Mouse (Mus musculus) spleen, postnatal 36 days (tissue): ENCODE measurements around the gene 5830473C10Rik.
"Not testable (repeated sequence)": the region's sequence is repeated elsewhere in the genome, so short reads cannot be mapped to it uniquely, and the experiment has no call there.

Source experiments
- DNase-seq, 2 experiments: peaks; one replicate each; pipeline ENCODE4 v3.0.0; 2022; ENCODE audit warnings: low spot score in 2 of 2, mixed read lengths in 1 of 2

5830473C10Rik gene

DNA sequence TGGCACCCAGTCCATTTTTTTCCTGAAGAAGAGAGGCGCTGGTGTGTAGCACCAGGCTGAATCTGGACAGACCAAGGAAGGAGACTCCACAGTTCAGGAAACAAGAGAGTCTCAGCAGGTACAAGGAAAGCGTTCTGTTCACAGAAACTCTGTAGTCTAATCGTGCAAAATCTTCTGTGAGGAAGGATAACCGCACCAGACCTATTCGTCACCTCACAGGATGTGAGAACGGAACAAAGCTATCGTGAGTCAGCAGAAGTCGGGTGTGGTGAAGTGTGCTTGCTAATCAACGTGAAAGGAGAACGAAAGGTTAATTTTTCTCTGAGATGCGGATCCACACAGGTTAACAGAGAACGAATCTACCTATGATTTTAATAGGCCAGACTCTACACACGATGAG lies 34.0 kb downstream of the 5830473C10Rik start:
- DNase-seq = peak; percentile 17 to 18

DNA sequence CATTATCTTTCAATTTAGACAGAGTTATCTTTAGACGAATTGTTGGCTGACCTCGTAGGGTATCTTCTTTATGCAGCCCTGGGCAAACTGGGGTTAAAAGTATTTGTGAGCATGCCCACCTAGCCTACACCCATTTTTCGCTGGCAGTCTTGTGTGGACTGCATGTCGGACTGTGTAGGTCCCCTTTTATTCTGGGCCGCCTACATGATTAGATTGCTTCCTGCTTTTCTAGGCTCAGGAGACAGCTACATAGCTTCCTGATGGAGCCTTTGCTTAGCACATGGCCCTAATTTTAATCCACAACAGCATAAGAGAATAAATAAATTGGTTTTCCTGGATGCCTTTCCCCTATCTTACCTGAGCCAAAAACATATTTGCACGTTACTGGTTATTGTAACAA lies 35.2 kb downstream of the 5830473C10Rik start:
- DNase-seq = no peak

DNA sequence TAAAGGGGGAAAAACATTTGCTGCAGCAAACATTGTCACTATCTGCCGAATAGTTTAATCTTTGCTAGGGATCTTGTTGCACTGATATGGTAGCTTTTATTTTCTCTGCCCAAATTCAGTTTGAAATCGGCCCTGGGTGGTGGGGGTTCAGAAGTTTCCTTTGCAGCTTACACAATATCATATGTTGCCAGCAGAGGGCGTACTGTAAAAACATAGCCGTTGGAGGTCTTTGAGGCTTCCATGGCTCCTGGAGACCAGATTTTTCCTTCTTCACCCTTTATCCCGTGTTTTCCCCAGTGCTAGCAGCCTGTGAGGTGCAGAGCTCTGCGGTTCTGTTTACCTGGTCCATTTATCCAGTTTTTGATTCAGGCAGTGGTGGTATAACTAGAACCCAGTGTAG lies 40.6 kb downstream of the 5830473C10Rik start:
- DNase-seq = peak; percentile 7 to 35

- DNase-seq = no peak
These were observed 42.6 kb downstream of the 5830473C10Rik start for GRCm38 (mm10) chr5:90603407-90603923.

DNA sequence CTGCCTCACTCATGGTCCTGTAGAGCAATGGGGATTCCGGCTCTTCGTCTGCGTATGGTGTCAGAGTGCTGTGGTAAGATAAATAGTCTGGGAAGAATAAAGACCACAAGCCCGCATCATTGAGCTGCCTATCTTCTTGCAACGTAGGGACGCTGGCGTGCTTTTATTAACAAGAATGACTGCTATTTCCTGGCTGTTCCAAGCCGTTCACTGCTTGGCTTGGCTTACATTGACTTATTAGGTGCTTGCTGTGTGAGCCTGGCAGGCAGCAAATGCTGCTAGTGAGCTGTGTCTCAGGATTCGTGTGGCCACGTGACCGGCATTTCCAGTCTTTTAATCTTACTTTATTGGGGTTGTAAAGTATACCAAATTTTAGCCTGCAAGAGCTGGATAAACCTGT lies 48.0 kb downstream of the 5830473C10Rik start:
- no peak for DNase-seq

- peak; percentile 32 to 40 for DNase-seq
These were observed 50.5 kb downstream of the 5830473C10Rik start for GRCm38 (mm10) chr5:90611388-90611787.

GRCm38 (mm10) chr5:90611996-90612611 lies 51.2 kb downstream of the 5830473C10Rik start:
- DNase-seq = peak; percentile 35 to 57

- not testable (repeated sequence) for DNase-seq
These were observed 51.8 kb downstream of the 5830473C10Rik start for GRCm38 (mm10) chr5:90612751-90613150.

- DNase-seq = no peak
These were observed 57.0 kb downstream of the 5830473C10Rik start for GRCm38 (mm10) chr5:90617859-90618258.

- no peak for DNase-seq
These were observed 60.4 kb downstream of the 5830473C10Rik start for GRCm38 (mm10) chr5:90621316-90621715.

DNA sequence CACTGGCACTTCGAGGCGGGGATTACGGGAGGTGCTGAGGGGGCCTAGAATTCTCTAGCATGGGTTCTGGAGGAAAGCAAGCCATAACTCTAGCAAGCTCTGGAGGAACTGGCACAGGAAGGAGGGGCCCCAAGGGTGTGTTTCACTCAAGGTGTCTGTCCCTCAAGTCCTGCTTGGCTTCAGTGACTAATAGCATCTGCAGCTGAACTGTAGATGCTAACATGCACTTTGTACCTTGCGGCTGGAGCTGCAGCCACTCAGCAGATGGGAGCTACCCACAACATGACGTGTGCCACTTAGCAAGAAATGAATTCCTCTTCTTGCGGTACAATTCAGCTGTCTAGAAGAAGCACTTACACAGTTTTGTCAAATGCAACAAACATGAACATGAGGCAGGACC lies 60.8 kb downstream of the 5830473C10Rik start:
- no peak for DNase-seq

DNA sequence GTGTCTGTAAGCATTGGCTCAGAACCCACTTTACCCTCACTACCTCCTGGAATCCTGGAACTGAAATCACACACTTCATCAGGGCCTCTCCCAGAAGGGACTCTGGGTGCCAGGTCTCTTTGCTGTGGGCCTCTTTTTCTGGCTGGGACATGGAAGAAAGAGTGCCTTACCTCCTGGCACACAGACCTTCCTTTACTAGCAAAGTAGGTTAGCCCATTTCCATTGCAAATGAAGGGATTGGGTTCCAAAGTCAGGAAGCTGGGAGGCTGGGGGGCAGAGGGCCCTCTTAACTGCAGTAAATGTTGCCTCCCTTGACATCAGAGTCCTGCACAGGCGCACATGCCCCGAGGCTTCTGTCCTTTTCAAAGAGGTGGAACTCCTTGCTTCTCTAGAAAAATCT lies 62.3 kb downstream of the 5830473C10Rik start:
- DNase-seq = no peak

DNA sequence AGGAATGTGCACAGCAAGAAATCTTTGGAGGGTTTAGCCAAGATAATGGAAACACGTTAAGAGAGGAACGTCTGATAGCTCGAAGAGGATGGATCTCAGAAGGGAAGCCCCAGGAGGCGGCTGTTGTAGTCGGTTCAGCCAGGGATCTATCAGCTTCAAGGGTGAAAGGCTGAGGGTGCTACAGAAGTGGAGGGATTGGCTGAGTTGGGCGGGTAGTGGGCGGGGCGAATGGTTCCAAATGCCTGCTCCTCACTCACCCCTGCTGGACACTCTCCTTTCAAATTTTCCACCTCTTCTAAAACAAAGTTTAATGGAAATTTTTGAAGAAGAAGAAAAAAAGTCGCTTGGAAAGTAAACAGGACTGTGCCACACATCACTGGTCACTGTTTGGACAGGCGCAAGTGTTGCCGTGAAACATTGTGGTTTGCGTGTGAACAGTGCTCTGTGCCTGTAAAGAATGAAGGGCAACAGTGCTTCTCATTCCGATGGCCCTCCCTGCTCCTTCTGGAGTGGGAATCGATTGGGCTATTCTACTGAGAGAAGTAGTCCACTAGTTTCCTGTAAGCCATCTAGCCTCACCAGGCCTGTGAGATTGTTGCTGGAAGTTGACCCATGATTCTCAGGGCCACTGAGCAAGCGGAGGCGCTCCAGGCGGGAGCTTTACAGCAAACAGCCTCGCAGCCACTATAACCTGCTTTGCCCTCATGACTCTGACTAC lies 64.0 kb downstream of the 5830473C10Rik start:
- DNase-seq = no peak

GRCm38 (mm10) chr5:90627423-90627822 lies 66.5 kb downstream of the 5830473C10Rik start:
- no peak for DNase-seq

DNA sequence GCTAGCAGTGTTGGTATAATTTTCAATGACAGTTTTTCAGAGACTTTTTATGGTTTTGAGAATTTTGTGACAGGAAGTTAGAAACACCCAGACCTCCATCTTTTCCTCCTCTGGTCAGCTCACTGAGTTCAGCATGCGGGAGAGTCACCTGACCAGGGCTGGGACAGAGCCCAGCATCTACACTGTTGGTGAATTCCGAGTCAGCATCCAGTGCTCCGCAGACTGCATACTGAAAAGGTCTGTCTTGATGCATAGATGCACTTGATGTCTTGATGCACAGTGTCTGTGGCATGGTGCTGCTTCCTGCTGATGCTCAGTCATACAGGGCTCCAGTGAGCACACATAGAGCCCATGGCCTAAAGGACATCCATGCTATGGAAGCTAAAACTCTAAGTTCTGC lies 67.1 kb downstream of the 5830473C10Rik start:
- no peak for DNase-seq

GRCm38 (mm10) chr5:90628530-90628929 lies 67.6 kb downstream of the 5830473C10Rik start:
- no peak for DNase-seq

GRCm38 (mm10) chr5:90634885-90635284 lies 74.0 kb downstream of the 5830473C10Rik start:
- DNase-seq = no peak

DNA sequence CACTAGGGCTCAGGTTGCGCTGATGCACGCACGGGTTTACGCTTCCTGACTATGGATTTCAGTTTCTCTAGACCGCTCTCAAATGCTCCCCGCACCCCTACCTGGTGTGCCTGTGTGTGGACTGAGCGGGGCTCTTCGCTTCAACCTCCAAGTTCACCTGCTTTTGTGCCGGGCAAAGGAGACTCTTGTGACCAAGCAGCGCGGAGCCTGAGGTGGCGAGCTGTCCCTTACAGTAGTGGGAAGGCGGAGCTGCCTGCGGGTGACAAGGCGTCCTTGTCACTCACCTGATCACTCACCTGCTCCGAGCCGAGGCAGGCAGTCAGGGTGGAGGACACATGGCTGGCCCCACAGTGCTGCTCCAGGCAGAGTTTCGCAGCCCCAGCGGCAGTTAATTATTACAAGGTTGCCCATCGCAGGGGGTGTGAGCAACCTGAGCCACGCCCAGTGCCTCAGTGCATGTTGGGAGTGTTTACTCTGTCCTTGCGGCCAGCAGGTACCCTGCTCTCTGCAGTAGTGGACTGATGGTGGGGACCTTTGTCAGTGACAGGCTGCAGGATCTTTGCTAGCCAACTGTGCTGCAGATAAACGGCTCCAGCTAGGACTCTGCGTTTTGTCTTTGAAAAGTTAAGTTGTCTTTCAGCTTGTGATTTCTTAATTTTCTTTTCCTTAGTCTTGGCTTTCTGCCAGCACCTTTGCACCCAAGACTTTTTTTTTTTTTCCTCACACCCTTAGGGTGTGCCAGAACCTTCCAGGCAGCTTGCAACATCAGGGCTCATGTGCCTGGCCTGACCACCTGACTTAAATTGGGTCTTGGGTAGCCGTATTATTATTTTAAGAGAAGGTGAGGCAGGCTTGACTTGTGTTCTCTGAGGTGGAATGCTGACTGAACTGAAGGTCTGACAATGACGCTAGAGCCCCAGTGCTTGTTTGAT lies 79.6 kb downstream of the 5830473C10Rik start, which contains the start of gene Rassf6:
Rassf6 (minus strand) TSS at position 372 of the 932 bp plus-strand sequence.
- peak in 1 of 2 experiments; percentile 21 for DNase-seq

- DNase-seq = no peak
These were observed 80.3 kb downstream of the 5830473C10Rik start for GRCm38 (mm10) chr5:90641218-90641610.

DNA sequence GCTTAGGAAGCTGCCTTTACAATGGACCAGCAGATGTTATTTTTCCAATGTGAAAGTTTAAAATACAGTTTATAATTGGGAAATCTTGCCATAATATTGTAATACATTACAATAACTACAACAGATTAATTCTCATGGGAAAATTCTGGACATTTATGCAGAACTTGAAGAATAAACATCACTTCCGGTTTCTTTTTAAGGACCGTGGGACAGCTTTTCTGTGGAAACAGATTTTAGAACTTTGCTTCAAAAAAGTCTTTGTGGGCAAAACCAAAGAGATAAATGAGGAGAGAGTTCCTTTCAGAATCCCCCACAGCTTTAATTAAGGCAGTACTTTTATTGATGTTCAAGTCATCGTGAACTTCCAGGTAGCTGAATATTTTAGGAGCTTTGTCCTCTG lies 84.7 kb downstream of the 5830473C10Rik start:
- DNase-seq = no peak

DNA sequence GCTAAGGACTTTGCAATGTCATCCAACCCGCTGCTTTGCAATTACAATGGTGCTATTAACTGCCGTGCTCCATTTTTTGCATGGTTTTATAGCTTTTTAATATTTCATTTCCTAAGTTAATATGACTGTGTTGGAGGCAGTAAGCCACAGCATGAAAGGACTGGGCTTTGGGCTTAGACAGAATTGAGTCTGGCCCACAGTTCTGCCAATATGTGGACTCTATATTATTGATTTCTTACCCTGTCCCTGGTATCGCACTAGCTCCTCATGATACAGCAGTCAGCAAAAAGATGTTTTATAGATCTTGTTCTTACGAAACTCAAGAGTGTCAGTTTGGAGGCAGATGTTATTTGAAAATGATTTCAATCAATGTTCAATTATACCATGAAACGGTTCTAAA lies 85.5 kb downstream of the 5830473C10Rik start:
- no peak for DNase-seq
